ENCODE assay signal across 9 mouse cellular contexts in the genomic region with DNA sequence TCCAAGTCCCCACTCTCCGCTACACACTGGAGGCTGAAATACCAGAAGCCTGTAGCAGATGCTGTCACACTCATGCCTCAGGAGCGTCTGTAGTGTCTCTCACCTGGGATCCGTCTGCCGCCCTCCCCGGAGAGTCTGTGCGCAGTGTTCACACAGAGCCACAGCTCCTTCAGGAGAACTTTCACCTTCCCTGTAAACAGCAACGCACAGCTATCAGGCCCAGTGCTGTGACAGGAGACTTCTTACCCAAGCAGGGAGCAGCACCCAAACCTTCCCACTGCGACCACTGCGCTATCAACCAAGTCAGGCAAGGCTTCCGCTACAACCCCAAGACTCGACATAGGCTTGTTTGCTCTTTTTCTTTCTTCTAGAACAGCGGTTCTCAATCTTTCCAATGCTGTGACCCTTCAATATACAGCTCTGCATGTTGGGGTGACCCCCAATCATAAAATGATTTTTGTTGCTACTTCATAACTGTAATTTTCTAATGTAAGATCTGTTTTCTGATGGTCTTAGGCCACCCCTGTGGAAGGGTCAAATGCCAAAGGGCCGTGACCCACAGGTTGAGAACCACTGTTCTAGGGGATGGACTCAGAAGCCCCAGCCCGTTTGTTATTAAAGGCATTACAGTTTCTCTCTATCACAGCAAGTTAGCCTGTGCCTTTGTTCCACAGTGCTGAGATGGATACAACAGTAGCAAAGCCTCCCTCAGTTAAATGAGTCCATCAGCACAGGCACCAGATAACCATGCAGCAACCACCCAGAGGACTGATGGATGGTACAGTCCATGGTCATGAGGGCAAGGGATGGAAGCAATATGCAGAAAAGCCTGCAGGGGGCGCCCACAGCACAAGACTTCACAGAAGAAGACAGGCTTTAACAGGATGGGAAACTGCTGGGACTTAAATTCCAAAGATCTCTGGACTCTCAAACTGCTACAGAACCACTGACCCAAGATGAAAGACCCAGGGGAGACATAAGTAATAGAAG. TPM values are rescaled to one million over a fixed set of nuclear protein-coding genes. Genes with fewer than 3 reads are reported as not detected.
DNase-seq lines count a peak whose midpoint lies in the region; ATAC-seq lines count a peak whose summit lies in the region.
"Had no signal": no experiment of that assay in that cellular context is flagged by ENCODE, and none has a peak within 500 bp of the region (broad histone marks: within the 10 kb centered on the region; RNA-seq: fewer than 3 reads in every experiment).

No protein-coding gene starts in this region.

- no peak overlapping the region for H3K4me3 ChIP-seq in midbrain, embryonic 13.5 days (replicated peaks)
- H3K4me3 ChIP-seq: erythroblast, embryonic 14.5 days had no signal

- H3K4me2 ChIP-seq in midbrain, embryonic 13.5 days (replicated peaks) = no peak overlapping the region

- peaks cover 89% of the 10 kb centered on the region for H3K36me3 ChIP-seq in midbrain, embryonic 13.5 days

- H3K9ac ChIP-seq in midbrain, embryonic 13.5 days (replicated peaks) = no peak overlapping the region

- WGBS in midbrain, embryonic 13.5 days = 88% methylated on average over 15 of the region's 15 CpGs

- H3K9me3 ChIP-seq in midbrain, embryonic 13.5 days = no peaks in the 10 kb centered on the region

- no peak overlapping the region for H3K27ac ChIP-seq in midbrain, embryonic 13.5 days

- no peaks in the 10 kb centered on the region for H3K27me3 ChIP-seq in midbrain, embryonic 13.5 days

- peak; percentile 74 for DNase-seq in 416B (ENCODE audit: low read depth)
- DNase-seq in T-cell, adult 2 months (ENCODE audit: low spot score) = peak; percentile 38
- peak; percentile 84 to 87 for DNase-seq in cerebellum, postnatal 10 days
- DNase-seq in frontal cortex, postnatal 14 days (ENCODE audit: low spot score in 2 of 2) = peak; percentile 51 to 66
- DNase-seq in induced T-regulatory cell, adult 2 months (ENCODE audit: low read depth) = peak; percentile 70
- DNase-seq in left cerebral cortex, adult 18-20 months (ENCODE audit: low spot score in 2 of 2) = peak; percentile 74 to 83
- peak; percentile 30 to 74 for DNase-seq in spleen, postnatal 10 days (ENCODE audit: low spot score in 2 of 2)

- ATAC-seq in midbrain, embryonic 13.5 days = peak; percentile 77; the same call in 1 of the 2 replicates

- H3K4me1 ChIP-seq in midbrain, embryonic 13.5 days (replicated peaks) = no peaks in the 10 kb centered on the region

RNA-seq across cellular contexts. Expression of a gene that starts 26.7 kb away (rescaled TPM):
- 10 to 100 TPM; 66.4 to 70.7 TPM for total RNA-seq in left cerebral cortex, adult 18-20 months (2021)
- polyA plus RNA-seq in midbrain, embryonic 13.5 days (2015; fragmentation: Nextera tagmentation; extraction: Ambion mirVana) = 30.5 and 31.2 TPM in 2 replicates
